In genomic region chr3:135232462-135232861, GRCm38 (mm10) we compare ENCODE assay signal across 18 mouse cellular contexts. TPM values are rescaled to one million over a fixed set of nuclear protein-coding genes. Genes with fewer than 3 reads are reported as not detected.
"Had no signal": no experiment of that assay in that cellular context is flagged by ENCODE, and none has a peak within 500 bp of the region (broad histone marks: within the 10 kb centered on the region; RNA-seq: fewer than 3 reads in every experiment).

No protein-coding gene starts in this region.

- H3K27ac ChIP-seq: neural tube, embryonic 12.5 days; neural tube, embryonic 13.5 days; neural tube, embryonic 15.5 days; stomach, embryonic 15.5 days; stomach, postnatal 0 days had no signal

- DNase-seq: retina, postnatal 1 day; right cerebral cortex, adult 18-20 months; right cerebral cortex, postnatal 14 days; right cerebral cortex, postnatal 25 days; right cerebral cortex, postnatal 4 days; spleen, adult 18-20 months; thymus, adult 18-20 months; thymus, adult 2 months; thymus, postnatal 14 days; thymus, postnatal 25 days; thymus, postnatal 36 days; thymus, postnatal 4 days had no signal

- H3K4me3 ChIP-seq: neural tube, embryonic 12.5 days; neural tube, embryonic 13.5 days; neural tube, embryonic 15.5 days; stomach, embryonic 15.5 days had no signal

- H3K9me3 ChIP-seq: neural tube, embryonic 12.5 days; neural tube, embryonic 13.5 days; neural tube, embryonic 15.5 days; stomach, embryonic 15.5 days had no signal

- H3K36me3 ChIP-seq: neural tube, embryonic 15.5 days had no signal

- H3K4me2 ChIP-seq: neural tube, embryonic 12.5 days; neural tube, embryonic 13.5 days; neural tube, embryonic 15.5 days; stomach, embryonic 15.5 days had no signal

- H3K9ac ChIP-seq: neural tube, embryonic 12.5 days; neural tube, embryonic 13.5 days; neural tube, embryonic 15.5 days; stomach, embryonic 15.5 days had no signal

- H3K4me1 ChIP-seq: neural tube, embryonic 12.5 days; neural tube, embryonic 13.5 days; neural tube, embryonic 15.5 days; stomach, embryonic 15.5 days had no signal

- H3K27me3 ChIP-seq: neural tube, embryonic 12.5 days; neural tube, embryonic 13.5 days; neural tube, embryonic 15.5 days; stomach, embryonic 15.5 days had no signal

RNA-seq across cellular contexts. Expression of gene Bdh2, which starts 48.6 kb away (rescaled TPM):
- total RNA-seq: neutrophil, adult 5-6 weeks had no signal
